Mouse (Mus musculus): Measurements from ENCODE around the gene Fmo6.
A peak's percentile ranks its signal among the peaks of the same experiment; 100 is the strongest.

Fmo6 gene

GRCm38 (mm10) chr1:162937415-162937814 is at the start of gene Fmo6:
TSS of gene Fmo6 (minus strand) at chr1:162937515.
- DNase-seq (ENCODE audit: low read depth): no peak

- no peak for DNase-seq (ENCODE audit: low read depth)
Observed at GRCm38 (mm10) chr1:162986777-162987176, 49.5 kb upstream of the Fmo6 start.

- peak; percentile 26 for DNase-seq (ENCODE audit: low read depth)
Observed at GRCm38 (mm10) chr1:162986121-162986748, 48.9 kb upstream of the Fmo6 start.

- DNase-seq (ENCODE audit: low read depth): no peak
Observed at GRCm38 (mm10) chr1:162984428-162984827, 47.1 kb upstream of the Fmo6 start, which contains the start of gene Fmo3. TSS of gene Fmo3 (minus strand) at chr1:162984528.

- no peak for DNase-seq (ENCODE audit: low read depth)
Observed at GRCm38 (mm10) chr1:162963556-162963955, 26.2 kb upstream of the Fmo6 start.

- DNase-seq (ENCODE audit: low read depth): peak; percentile 84
Observed at GRCm38 (mm10) chr1:162957422-162957821, 20.1 kb upstream of the Fmo6 start.

GRCm38 (mm10) chr1:162953079-162953478 is 15.8 kb upstream of the Fmo6 start:
- peak; percentile 30 for DNase-seq (ENCODE audit: low read depth)

- DNase-seq (ENCODE audit: low read depth): no peak
Observed at GRCm38 (mm10) chr1:162949763-162950162, 12.4 kb upstream of the Fmo6 start.

- peak; percentile 4 for DNase-seq (ENCODE audit: low read depth)
Observed at GRCm38 (mm10) chr1:162947934-162948333, 10.6 kb upstream of the Fmo6 start.

GRCm38 (mm10) chr1:162946837-162947558 is 9.7 kb upstream of the Fmo6 start:
- DNase-seq (ENCODE audit: low read depth): no peak

GRCm38 (mm10) chr1:162943700-162944099 is 6.4 kb upstream of the Fmo6 start:
- peak; percentile 4 for DNase-seq (ENCODE audit: low read depth)

GRCm38 (mm10) chr1:162938696-162939351 is 1.5 kb upstream of the Fmo6 start:
- DNase-seq (ENCODE audit: low read depth): no peak

GRCm38 (mm10) chr1:162937970-162938695 is 818 bp upstream of the Fmo6 start:
- DNase-seq (ENCODE audit: low read depth): no peak

- no peak for DNase-seq (ENCODE audit: low read depth)
Observed at GRCm38 (mm10) chr1:162934374-162935012, 2.8 kb downstream of the Fmo6 start.

GRCm38 (mm10) chr1:162932386-162932785 is 4.9 kb downstream of the Fmo6 start:
- no peak for DNase-seq (ENCODE audit: low read depth)

- no peak for DNase-seq (ENCODE audit: low read depth)
Observed at GRCm38 (mm10) chr1:162931880-162932279, 5.4 kb downstream of the Fmo6 start.

GRCm38 (mm10) chr1:162931310-162931875 is 5.9 kb downstream of the Fmo6 start:
- no peak for DNase-seq (ENCODE audit: low read depth)

- no peak for DNase-seq (ENCODE audit: low read depth)
Observed at GRCm38 (mm10) chr1:162930631-162931030, 6.7 kb downstream of the Fmo6 start.

GRCm38 (mm10) chr1:162929146-162929545 is 8.2 kb downstream of the Fmo6 start:
- DNase-seq (ENCODE audit: low read depth): no peak

GRCm38 (mm10) chr1:162925121-162925520 is 12.2 kb downstream of the Fmo6 start:
- DNase-seq (ENCODE audit: low read depth): no peak

- DNase-seq (ENCODE audit: low read depth): no peak
Observed at GRCm38 (mm10) chr1:162916661-162917060, 20.7 kb downstream of the Fmo6 start.
